Mouse (Mus musculus) forebrain, postnatal 0 days (tissue): Measurements from ENCODE around the gene Emp3. TPM values are rescaled to one million over a fixed set of nuclear protein-coding genes. Genes with fewer than 3 reads are reported as not detected.
A peak's percentile ranks its signal among the peaks of the same experiment; 100 is the strongest.

ENCODE experiments used
- ATAC-seq: fragments of 200-750 bp; cut with Nextera tagmentation; 2 replicates; pipeline ENCODE4 v1.8.0; 2017; ENCODE audit warnings: mild to moderate bottlenecking, moderate library complexity
- DNase-seq: peaks from one replicate; pipeline ENCODE4 v3.0.0-alpha.2; 2015
- H3K27ac ChIP-seq: fragments of 300-500 bp; sonication (generic); 2 replicates; pipeline ENCODE4 v1.5.1; 2014; ENCODE audit warnings: low read depth, mild to moderate bottlenecking, antibody characterized with exemption, low read length, moderate library complexity, mixed read lengths
- H3K27me3 ChIP-seq: fragments of 300-500 bp; sonication (generic); 2 replicates; pipeline ENCODE4 v1.6.1; 2014; ENCODE audit warnings: mild to moderate bottlenecking, low read length, mixed read lengths; ENCODE audit not compliant: insufficient read depth
- H3K36me3 ChIP-seq: fragments of 300-500 bp; sonication (generic); 2 replicates; pipeline ENCODE4 v1.6.1; 2014; ENCODE audit warnings: mild to moderate bottlenecking, moderate library complexity; ENCODE audit not compliant: insufficient read depth
- H3K4me1 ChIP-seq: fragments of 300-500 bp; sonication (generic); 2 replicates; pipeline ENCODE4 v1.6.1; 2014; ENCODE audit warnings: antibody characterized with exemption; ENCODE audit not compliant: insufficient read depth
- H3K4me2 ChIP-seq: fragments of 300-500 bp; sonication (generic); 2 replicates; pipeline ENCODE4 v1.6.1; 2014; ENCODE audit warnings: low read depth, mild to moderate bottlenecking, moderate library complexity
- H3K4me3 ChIP-seq: fragments of 300-500 bp; sonication (generic); 2 replicates; pipeline ENCODE4 v1.5.1; 2014; ENCODE audit warnings: low read depth, low read length, mixed read lengths
- H3K9ac ChIP-seq: fragments of 300-500 bp; sonication (generic); 2 replicates; pipeline ENCODE4 v1.6.1; 2014; ENCODE audit warnings: mild to moderate bottlenecking
- H3K9me3 ChIP-seq: fragments of 300-500 bp; sonication (generic); 2 replicates; pipeline ENCODE4 v1.6.1; 2016; ENCODE audit warnings: low read length
- CTCF ChIP-seq: sonication (generic); IDR thresholded peaks from 2 replicates; pipeline ENCODE4 v1.5.1; 2016; ENCODE audit warnings: antibody characterized with exemption, control low read depth, low read depth
- WGBS: fragments of 180-500 bp; shearing (Covaris S2); extraction: QIAGEN DNeasy Blood & Tissue Kit; methylation state at CpG from one replicate; pipeline ENCODE4 v1.1.7; 2014; 5-methylcytosine and 5-hydroxymethylcytosine counted together
- polyA plus RNA-seq: library from polyadenylated mRNA; unstranded; fragments of >200 nt; fragmentation: Nextera tagmentation; extraction: Ambion mirVana; gene quantifications from 2 replicates; pipeline ENCODE4 v1.2.1, GENCODE M21; 2015
- total RNA-seq: library from RNA; depleted of rRNA; stranded (reverse); fragments of >200 nt; gene quantifications from 2 replicates; pipeline ENCODE4 v1.2.3, GENCODE M21; 2014

The Emp3 gene
- total and polyA plus RNA-seq, 2 experiments from 2014 or later = 22.7 to 24.9 TPM

- Histone ChIP-seq H3K9ac (no peak overlapping the region), H3K27me3 (no peaks in the 10 kb centered on the region), H3K4me2 (no peak overlapping the region), H3K36me3 (no peaks in the 10 kb centered on the region), H3K9me3 (no peaks in the 10 kb centered on the region), H3K27ac (no peak overlapping the region), H3K4me1 (no peaks in the 10 kb centered on the region), H3K4me3 (no peak overlapping the region)
- DNase-seq (no peak), ATAC-seq (no peak)
- WGBS = 85% methylated on average over 1 of the region's 1 CpGs
- peak; percentile 34 for TF ChIP-seq CTCF
These were observed 8.5 kb upstream of the Emp3 start for GRCm38 (mm10) chr7:45929688-45930087.

DNA sequence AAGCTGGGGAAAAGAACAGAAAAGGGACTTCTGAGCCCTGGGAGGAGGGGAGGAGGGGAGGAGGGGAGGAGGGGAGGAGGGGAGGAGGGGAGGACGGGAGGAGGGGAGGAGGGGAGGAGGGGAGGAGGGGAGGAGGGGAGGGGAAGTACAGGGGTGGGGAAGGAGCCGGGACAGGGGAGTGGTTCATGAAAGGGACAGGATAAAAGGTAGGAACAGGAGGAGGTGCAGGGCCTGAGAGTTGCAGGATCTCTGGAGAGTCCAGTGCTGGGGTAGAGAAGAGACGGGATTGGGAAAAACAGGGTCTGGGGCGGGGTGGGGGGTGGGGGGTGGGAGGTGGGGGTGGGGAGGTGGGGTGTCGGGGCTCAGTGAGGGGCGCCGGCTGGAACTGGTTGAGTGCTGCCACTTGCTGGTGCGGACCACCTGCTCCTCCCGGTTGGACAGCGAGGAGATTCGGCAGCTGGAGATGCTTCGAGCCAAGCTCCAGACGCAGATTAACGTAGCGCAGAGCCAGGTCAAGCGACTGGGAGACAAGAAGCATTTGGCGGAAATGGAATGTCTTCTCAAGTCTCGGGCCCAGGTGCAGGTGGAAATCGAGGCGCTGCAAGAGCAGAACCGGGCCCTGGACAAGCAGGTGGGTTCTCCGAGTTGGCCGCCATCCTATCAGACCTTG lies 7.6 kb upstream of the Emp3 start:
- no peaks in the 10 kb centered on the region for H3K36me3 ChIP-seq
- H3K4me3 ChIP-seq = no peak overlapping the region
- no peaks in the 10 kb centered on the region for H3K27me3 ChIP-seq
- no peaks in the 10 kb centered on the region for H3K9me3 ChIP-seq
- no peak overlapping the region for H3K27ac ChIP-seq
- H3K9ac ChIP-seq = no peak overlapping the region
- 0 out of 2 replicates have a peak overlapping the region, but pooled peaks have one; percentile 19 for H3K4me2 ChIP-seq
- H3K4me1 ChIP-seq = no peaks in the 10 kb centered on the region
- TF ChIP-seq CTCF = no peak
- ATAC-seq (no peak), DNase-seq (no peak)
- WGBS = 12% methylated on average over 20 of the region's 23 CpGs

- Histone ChIP-seq H3K4me1 (peaks cover 6% of the 10 kb centered on the region; the same call in 1 of the 2 replicates), H3K27me3 (no peaks in the 10 kb centered on the region), H3K4me3 (peak overlapping the region; percentile 13; the same call in 1 of the 2 replicates), H3K36me3 (no peaks in the 10 kb centered on the region), H3K9ac (no peak overlapping the region), H3K4me2 (peak overlapping the region; percentile 74), H3K27ac (peak overlapping the region; percentile 21; the same call in 1 of the 2 replicates), H3K9me3 (no peaks in the 10 kb centered on the region)
- 19% methylated on average over 14 of the region's 14 CpGs for WGBS
- peak; percentile 22; the same call in 1 of the 2 replicates for TF ChIP-seq CTCF
- DNase-seq (no peak), ATAC-seq (no peak)
These were observed 3.2 kb upstream of the Emp3 start for GRCm38 (mm10) chr7:45924429-45924816.

DNA sequence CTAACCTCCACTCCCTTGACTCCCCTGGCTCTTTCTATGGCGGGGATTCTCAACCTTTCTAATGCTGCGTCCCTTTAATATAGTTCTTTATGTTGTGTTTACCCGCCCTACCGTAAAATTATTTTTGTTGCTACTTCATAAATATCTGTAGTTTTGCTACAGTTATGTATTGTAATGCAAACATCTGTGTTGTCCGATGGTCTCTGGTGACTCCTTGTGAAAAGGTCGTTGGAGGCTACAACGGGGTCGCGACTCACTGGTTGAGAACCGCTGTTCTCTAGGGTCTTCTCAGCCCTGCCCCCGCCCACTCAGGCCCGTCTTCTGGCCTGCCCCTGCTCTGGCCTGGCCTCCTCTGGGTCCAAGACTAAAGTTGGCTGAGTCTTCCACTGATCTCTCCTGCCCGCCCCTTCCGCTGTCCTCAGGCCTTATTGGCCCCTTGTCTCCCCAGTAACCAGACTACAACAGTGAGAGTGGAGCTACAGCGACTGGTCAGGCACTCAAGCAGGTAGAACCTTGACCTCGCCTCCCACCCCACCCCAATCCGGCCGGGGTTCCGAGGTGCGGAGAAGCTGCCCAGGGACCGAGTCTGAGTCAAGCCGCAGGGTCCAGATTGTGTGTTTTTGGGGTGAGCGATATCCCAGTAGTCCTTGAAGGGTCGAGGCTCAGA lies 2.7 kb upstream of the Emp3 start, which contains the start of gene Ccdc114:
TSS of gene Ccdc114 (plus strand) at position 311 of the 667 bp plus-strand sequence.
- H3K36me3 ChIP-seq = no peaks in the 10 kb centered on the region
- H3K4me3 ChIP-seq = peak within 1 kb of the TSS; percentile 55
- H3K4me2 ChIP-seq = peak within 1 kb of the TSS; percentile 74
- H3K9ac ChIP-seq = peak within 1 kb of the TSS; percentile 61
- H3K9me3 ChIP-seq = no peaks in the 10 kb centered on the region
- peak within 1 kb of the TSS; percentile 86 for H3K27ac ChIP-seq
- peaks cover 6% of the 10 kb centered on the region; the same call in 1 of the 2 replicates for H3K4me1 ChIP-seq
- peak; percentile 22 for DNase-seq
- no peaks in the 10 kb centered on the region for H3K27me3 ChIP-seq
- no peak for TF ChIP-seq CTCF
- 8% methylated on average over 24 of the region's 24 CpGs for WGBS
- ATAC-seq = peak; percentile 47

DNA sequence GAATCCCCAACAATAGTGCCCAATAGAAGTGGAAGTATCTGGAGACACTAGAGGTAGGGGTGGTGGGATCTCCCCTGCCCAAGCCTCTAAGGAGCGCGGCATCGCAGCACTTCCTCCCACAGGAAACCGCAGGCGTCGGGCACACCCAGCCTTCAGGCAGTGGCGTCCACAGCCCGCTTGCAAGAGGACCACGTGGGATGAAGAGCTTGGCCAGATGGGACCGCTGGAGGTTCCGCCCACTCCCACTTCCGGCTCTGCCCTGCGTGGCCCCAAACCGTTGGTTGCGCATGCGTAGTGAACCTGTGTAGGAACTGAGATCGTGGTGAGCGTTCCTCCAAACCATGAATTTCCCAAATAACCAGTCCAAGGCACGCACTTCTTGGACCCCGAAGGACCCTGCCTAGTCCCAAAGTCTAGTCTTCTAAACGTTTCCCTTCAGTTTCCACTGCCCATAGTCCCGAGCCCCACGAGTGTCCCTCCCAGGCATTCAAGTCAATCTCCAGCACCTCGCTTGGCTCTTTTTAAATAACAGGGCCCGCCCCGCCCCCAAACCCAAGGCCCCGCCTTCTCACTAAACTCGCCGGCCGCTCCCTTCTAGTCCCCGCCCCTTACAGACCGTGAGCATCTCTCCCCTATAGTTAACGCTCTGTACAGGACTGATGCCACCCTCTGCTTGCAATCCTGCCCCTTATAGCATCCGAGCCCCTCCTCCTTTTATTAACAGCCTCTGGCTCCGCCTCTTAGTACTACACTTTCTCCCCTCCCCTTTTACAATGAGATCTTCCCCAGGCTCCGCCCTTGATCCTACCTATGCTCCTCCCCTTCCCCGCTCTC lies 1.9 kb upstream of the Emp3 start:
- WGBS = under 1% methylated on average over 37 of the region's 37 CpGs
- peak; percentile 94 for ATAC-seq

GRCm38 (mm10) chr7:45921950-45922600 lies 871 bp upstream of the Emp3 start:
- no peaks in the 10 kb centered on the region for H3K36me3 ChIP-seq
- H3K27ac ChIP-seq = no peak overlapping the region; the same call in 1 of the 2 replicates
- ATAC-seq (no peak), DNase-seq (no peak)
- no peaks in the 10 kb centered on the region for H3K27me3 ChIP-seq
- H3K4me3 ChIP-seq = no peak overlapping the region
- peaks cover 10% of the 10 kb centered on the region; the same call in 1 of the 2 replicates for H3K4me1 ChIP-seq
- no peaks in the 10 kb centered on the region for H3K9me3 ChIP-seq
- H3K4me2 ChIP-seq = no peak overlapping the region
- H3K9ac ChIP-seq = no peak overlapping the region; the same call in 1 of the 2 replicates
- TF ChIP-seq CTCF = no peak
- WGBS = 87% methylated on average over 12 of the region's 12 CpGs

More for the DNA sequence above, 1.9 kb upstream of the Emp3 start:
- peak; percentile 97 for DNase-seq
- Histone ChIP-seq H3K9me3 (no peaks in the 10 kb centered on the region), H3K27ac (peak overlapping the region; percentile 86), H3K36me3 (no peaks in the 10 kb centered on the region), H3K27me3 (no peaks in the 10 kb centered on the region), H3K9ac (peak overlapping the region; percentile 61), H3K4me3 (peak overlapping the region; percentile 55), H3K4me2 (peak overlapping the region; percentile 74), H3K4me1 (peaks cover 6% of the 10 kb centered on the region; the same call in 1 of the 2 replicates)
- no peak for TF ChIP-seq CTCF
